Mouse (Mus musculus) CD8-positive naive resting alpha-beta T cell, adult 2 months (primary cell): ENCODE data around the gene Stat4.

Source experiments
- DNase-seq, 2 experiments: peaks; one replicate each; pipeline ENCODE4 v3.0.0; 2022; ENCODE audit warnings: low read depth in 2 of 2, low spot score in 2 of 2

Stat4 gene

DNA sequence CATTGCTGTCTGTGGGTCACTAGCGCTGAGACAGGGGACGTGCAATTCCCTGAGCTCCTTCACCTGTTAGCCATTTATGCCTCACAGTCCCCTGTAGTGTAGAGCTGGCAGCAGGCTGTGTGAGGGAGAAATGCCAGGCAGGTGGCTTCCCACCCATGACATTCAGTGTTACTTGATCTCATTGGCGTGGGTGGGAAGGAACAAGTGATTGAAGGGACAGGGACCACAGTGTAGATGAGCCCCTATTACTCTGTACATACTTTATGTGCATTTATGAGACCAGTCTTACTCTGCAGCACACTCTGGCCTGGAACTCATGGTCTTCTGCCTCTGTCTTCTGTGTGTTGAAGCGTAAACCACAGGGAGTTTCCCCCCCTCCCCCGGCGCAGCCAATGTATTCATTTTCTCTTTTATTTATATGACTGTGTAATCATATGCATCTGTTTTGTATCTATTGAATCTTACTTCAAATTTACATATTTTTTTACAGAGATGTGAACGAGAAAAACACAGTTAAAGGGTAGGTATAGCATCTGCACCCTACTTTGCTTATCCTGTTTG, 156.7 kb downstream of the Stat4 start:
- no peak for DNase-seq

DNA sequence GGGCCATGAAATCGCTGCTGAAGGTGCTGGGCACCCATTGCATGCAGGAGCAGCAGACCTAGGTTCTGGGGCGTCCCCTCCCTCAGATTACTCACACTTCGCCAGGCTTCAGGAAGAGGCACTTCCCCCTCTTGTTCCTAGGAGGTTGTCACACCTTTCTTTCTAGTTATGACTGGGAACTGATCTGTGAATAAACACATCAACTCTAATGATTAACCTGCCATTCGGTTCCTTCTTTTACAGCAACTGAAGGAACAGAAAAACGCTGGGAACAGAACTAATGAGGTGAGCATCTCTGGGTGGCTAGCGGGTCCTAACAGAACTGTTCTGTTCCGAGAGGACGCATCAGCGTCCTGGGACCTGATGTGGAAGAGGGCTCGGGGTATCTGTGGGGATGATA, 158.0 kb downstream of the Stat4 start:
- DNase-seq = no peak

DNA sequence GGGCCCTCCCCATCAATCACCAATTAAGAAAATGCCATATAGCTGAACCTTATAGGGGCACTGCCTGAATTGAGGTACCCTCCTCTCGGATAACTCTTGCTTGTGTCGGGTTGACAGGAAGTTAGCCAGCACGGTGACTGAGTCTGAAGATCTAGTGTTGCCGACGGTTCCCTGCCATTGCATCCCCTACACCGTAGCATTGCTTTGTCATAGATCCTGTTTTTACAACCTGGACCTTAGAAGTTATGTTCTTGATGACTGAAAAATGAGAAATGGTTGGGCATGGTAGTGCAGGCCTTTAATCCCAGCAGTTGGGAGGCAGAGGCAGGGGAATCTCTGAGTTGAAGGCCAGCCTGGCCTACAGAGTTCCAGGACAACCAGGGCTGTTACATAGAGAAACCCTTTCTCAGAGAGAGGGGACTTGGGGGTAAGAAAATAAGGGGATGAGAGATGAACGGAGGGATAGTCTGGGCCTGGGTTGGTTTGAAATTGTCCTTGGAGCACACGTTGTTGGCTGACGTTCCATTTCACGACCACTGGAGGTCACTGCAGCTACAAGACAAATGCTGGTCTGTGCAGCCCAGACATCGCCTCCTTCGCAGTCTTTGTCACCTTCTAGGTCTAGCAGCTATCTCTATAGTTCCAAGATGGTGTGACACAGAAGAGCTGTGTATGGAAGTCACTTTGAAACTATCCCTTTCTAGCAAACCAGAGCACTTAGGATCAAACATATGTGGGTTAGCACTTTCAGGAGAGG, 159.4 kb downstream of the Stat4 start:
- peak in 1 of 2 experiments; percentile 38 for DNase-seq

DNA sequence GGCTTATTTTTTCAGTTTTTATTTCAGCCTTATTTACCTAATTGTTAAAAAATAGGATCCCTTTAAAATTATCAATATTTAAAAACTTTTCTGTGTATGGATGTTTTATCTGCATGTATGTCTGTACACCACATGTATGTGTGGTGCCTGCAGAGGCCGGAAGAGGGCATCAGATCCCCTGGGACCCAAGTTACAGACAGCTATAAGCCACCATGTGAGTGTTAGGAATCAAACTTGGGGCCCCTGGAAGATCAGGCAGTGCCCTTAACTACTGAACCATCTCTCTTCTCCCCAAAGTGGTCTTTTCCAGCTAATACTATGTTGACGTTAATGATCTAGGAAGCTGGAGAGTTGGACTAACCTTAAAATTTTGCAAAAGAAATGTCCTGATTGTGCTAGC, 160.5 kb downstream of the Stat4 start:
- no peak for DNase-seq

DNA sequence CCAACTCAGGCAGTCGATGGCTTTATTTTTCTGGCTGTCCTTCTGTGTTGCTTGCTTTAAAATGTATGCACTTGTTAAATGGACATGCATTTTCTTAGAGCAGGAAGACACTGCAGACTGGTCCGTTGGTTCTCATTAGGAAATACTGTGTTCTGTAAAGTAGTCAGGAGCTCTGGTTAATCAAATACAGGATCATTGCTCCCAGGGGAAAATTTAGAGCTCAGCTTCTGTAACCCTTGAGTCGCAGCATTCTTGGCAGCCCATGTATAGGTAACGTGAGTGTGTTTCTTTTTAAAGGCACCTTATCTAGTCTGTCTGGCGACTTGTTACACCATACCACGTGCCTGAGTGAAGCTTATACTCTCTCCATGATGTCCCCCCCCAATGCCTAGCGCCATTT, 161.2 kb downstream of the Stat4 start:
- no peak for DNase-seq

DNA sequence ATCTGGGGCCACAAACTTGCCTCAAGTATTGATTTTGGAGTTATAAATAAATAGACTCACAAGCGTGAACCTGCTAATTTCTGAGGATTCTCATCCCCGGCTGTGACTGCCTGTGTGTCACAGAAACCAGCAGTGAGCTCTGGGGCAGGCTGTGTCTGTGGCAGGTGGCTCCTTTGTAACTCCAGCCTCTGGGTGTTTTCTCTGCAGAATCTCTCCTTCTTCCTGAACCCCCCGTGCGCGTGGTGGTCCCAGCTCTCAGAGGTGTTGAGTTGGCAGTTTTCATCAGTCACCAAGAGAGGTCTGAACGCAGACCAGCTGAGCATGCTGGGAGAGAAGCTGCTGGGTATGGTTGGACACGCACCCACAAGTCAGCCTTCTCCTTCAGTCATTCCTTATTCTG, 161.7 kb downstream of the Stat4 start:
- DNase-seq = no peak

DNA sequence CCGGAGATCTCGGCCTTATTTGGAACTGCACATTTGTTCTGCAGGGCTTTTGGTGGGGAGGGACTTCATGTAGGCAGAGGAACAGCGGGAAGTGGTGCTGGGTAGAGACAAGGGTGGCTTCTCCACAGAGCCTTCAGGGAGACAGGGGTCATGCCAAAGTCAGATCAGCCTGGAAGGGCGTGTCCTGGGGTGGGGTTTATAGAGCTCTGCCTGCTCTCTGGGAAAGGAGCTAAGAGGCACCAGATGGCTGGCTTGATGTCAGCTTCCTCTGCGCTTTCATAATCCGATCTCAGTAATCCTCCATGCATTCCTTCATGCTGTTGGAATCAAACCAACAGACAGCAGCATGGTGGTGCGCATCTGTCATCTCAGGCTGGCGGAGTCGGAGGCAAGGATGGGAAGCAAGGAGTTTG, 163.0 kb downstream of the Stat4 start:
- peak in 1 of 2 experiments; percentile 7 for DNase-seq

DNA sequence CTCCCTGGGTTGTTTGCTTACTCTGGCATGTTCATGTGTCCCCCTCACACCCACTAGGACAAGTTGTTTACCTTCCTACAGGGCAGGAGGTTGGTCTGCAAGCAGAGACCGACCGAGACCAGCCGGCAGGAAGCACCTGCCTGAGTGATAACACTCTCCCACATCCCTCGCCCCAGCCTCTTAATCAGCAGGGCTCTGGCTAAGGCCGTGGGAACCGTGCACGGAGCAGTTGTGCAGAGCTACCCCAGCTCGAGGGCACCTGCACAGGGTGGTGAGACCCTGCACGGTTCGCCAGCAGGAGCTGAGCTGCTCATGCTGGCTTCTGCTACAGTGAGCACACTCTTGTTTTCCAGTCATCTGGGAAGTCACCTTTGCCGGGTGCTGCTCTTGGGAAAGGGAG, 163.7 kb downstream of the Stat4 start:
- no peak for DNase-seq

DNA sequence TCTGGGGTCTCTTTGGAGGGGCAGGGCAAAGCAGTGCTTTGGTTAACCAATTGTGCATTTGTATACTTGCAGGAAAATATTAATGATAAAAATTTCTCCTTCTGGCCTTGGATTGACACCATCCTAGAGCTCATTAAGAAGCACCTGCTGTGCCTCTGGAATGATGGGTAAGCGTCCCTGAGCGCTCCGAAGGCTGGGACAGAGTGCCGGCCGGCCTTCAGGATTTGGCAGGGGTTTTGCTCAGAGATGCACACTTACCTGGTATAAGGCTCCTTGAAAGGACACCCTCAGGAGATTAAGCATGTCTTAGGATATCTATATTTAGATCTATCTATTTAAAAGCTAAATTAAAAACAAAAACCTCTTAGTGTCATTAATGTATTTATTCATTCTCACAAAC, 164.2 kb downstream of the Stat4 start:
- DNase-seq = no peak

DNA sequence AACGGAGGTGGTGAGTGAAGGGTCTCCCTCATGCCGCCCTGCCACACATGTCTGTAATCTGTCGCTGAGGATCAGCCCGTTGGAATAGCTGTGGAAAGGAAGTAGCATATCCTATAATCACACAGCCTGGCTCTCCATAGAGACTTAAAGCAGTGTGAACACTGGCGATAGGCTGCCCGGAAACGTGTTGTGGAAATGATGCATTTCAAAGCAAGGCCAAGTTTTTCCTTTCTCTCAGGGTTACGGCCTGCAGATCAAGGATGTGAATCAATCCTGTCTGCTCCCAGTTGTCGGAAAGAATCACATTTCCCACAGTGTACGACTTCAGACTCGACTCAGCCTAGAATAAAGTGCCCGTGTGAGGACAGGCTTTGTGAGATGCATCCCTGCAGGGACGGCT, 165.4 kb downstream of the Stat4 start:
- no peak for DNase-seq

DNA sequence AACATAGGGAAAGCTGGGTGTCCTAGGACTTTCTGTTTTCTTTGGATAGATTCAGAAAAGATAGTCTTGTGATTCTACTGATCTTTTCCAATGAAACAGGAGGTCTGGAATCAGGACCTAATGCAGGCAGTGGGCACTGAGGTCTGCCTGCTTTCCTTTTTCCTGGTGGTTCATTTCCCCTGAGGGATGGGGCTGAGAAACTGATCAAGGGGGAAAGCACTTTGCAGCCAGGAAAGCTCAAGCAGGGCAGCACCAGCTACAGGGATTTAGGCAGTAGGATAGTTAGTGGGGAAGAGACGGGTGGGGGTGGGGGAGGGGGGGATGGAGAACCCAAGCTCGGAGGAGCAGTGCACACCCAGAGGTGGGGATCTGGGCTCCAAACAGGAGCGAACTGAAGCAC, 166.0 kb downstream of the Stat4 start:
- no peak for DNase-seq

DNA sequence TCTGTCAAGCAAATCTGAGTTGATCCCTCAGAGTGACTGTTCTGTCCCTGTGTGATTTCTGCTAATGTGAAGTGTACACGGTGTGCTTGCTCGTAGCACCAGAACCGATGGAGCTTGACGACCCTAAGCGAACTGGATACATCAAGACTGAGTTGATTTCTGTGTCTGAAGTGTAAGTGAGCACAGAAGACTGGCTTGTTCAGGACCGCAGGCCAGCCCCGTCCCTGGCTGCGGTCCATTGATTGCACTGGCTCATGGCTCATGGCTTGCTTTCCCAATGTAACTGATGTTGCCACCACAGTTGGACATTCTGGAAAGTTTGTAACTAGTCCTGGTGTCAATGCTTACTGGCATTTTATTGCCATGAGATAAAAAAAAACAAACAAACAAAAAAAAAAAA, 167.9 kb downstream of the Stat4 start:
- DNase-seq = no peak

DNA sequence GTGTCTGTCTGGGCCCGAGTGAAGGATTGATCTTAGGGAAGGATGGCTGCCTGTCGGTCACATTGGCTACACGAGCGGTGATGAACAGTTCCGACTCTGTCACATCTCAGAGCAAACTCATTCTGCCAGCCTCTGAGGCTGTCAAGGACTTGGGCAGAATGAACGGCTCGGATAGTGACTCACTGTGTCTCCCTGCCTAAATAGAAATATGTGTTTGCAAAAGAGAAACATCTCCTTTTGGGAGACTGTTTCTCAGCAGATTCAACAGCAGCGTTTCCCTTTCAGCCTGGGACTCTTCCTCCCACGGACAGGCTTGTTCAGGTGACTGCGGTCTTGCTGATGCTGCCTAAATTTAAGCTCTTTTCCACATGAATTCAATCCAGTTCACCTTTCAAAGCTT, 169.4 kb downstream of the Stat4 start:
- DNase-seq = no peak
